Mouse (Mus musculus) embryonic facial prominence, embryonic 12.5 days (tissue): Measurements from ENCODE around the gene Vapb. TPM values are rescaled to one million over a fixed set of nuclear protein-coding genes. Genes with fewer than 3 reads are reported as not detected.

Source experiments
- ATAC-seq: fragments of 200-750 bp; cut with Nextera tagmentation; 2 replicates; pipeline ENCODE4 v1.8.0; 2017; ENCODE audit not compliant: insufficient number of reproducible peaks, insufficient read depth, low FRiP score, low TSS enrichment
- H3K27ac ChIP-seq: fragments of 300-500 bp; sonication (generic); 2 replicates; pipeline ENCODE4 v1.5.1; 2016; ENCODE audit warnings: mild to moderate bottlenecking
- H3K27me3 ChIP-seq: fragments of 300-500 bp; sonication (generic); 2 replicates; pipeline ENCODE4 v1.6.1; 2016; ENCODE audit warnings: mild to moderate bottlenecking, moderate library complexity
- H3K36me3 ChIP-seq: fragments of 300-500 bp; sonication (generic); 2 replicates; pipeline ENCODE4 v1.6.1; 2016; ENCODE audit warnings: mild to moderate bottlenecking
- H3K4me1 ChIP-seq: fragments of 300-500 bp; sonication (generic); 2 replicates; pipeline ENCODE4 v1.6.1; 2016
- H3K4me2 ChIP-seq: fragments of 300-500 bp; sonication (generic); replicated peaks from 2 replicates; pipeline ENCODE4 v1.6.1; 2016; ENCODE audit warnings: mild to moderate bottlenecking, moderate library complexity
- H3K4me3 ChIP-seq: fragments of 300-500 bp; sonication (generic); 2 replicates; pipeline ENCODE4 v1.5.1; 2016; ENCODE audit warnings: mild to moderate bottlenecking
- H3K9ac ChIP-seq: fragments of 300-500 bp; sonication (generic); 2 replicates; pipeline ENCODE4 v1.6.1; 2016; ENCODE audit warnings: mild to moderate bottlenecking, moderate library complexity
- H3K9me3 ChIP-seq: fragments of 300-500 bp; sonication (generic); 2 replicates; pipeline ENCODE4 v1.6.1; 2016; ENCODE audit warnings: mild to moderate bottlenecking, moderate library complexity
- WGBS: fragments of 180-500 bp; shearing (Covaris S2); methylation state at CpG from one replicate; pipeline ENCODE4 v1.1.7; 2016; 5-methylcytosine and 5-hydroxymethylcytosine counted together
- polyA plus RNA-seq: library from polyadenylated mRNA; unstranded; fragments of >200 nt; fragmentation: Nextera tagmentation; extraction: Ambion mirVana; gene quantifications from 2 replicates; pipeline ENCODE4 v1.2.1, GENCODE M21; 2016

Vapb gene
- polyA plus RNA-seq, 1 experiment from 2014 or later, result 11.7 TPM

GRCm38 (mm10) chr2:173739107-173739506 lies 1.8 kb downstream of the Vapb start:
- no peak for ATAC-seq
- Histone ChIP-seq H3K9ac (no peak overlapping the region), H3K9me3 (no peaks in the 10 kb centered on the region), H3K4me2 (no peak overlapping the region), H3K4me1 (peaks cover 13% of the 10 kb centered on the region), H3K27ac (no peak overlapping the region), H3K27me3 (no peaks in the 10 kb centered on the region), H3K4me3 (no peak overlapping the region), H3K36me3 (0 out of 2 replicates have a peak, but pooled peaks cover 3% of the 10 kb centered on the region)
- WGBS, result 91% methylated on average over 7 of the region's 7 CpGs

DNA sequence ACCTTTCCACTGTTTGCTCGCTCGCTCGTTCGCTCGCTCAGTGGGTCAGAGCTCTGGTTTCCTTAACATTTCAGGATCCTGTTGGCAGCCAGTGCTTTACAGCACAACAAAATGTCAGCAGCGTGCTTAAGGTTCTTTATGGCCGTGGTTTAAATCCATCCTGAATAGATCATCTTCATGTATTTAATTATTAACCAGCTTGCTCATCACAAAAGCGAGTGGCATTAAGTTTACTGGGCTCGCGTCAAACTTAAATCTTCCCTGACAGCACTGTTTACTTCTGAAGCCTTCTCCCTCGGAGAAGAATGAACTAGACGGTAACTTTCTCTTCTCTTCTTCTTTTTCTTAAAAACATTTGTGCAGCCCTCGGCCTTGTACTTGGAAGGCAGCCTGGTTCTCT lies 4.8 kb downstream of the Vapb start:
- no peak for ATAC-seq
- 87% methylated on average over 13 of the region's 13 CpGs for WGBS
- no peak overlapping the region for H3K9ac ChIP-seq
- no peak overlapping the region for H3K4me2 ChIP-seq
- no peaks in the 10 kb centered on the region for H3K27me3 ChIP-seq
- no peak overlapping the region for H3K27ac ChIP-seq
- no peaks in the 10 kb centered on the region for H3K9me3 ChIP-seq
- 0 out of 2 replicates have a peak, but pooled peaks cover 3% of the 10 kb centered on the region for H3K36me3 ChIP-seq
- no peak overlapping the region for H3K4me3 ChIP-seq
- H3K4me1 ChIP-seq, result peaks cover 13% of the 10 kb centered on the region

GRCm38 (mm10) chr2:173742744-173743143 lies 5.4 kb downstream of the Vapb start:
- ATAC-seq, result no peak
- Histone ChIP-seq H3K9me3 (no peaks in the 10 kb centered on the region), H3K4me3 (no peak overlapping the region), H3K4me1 (peaks cover 13% of the 10 kb centered on the region), H3K27ac (no peak overlapping the region), H3K36me3 (0 out of 2 replicates have a peak, but pooled peaks cover 3% of the 10 kb centered on the region), H3K27me3 (no peaks in the 10 kb centered on the region), H3K4me2 (no peak overlapping the region), H3K9ac (no peak overlapping the region)
- WGBS, result 81% methylated on average over 9 of the region's 9 CpGs

GRCm38 (mm10) chr2:173744070-173744815 lies 6.9 kb downstream of the Vapb start:
- no peak overlapping the region for H3K27ac ChIP-seq
- no peaks in the 10 kb centered on the region for H3K9me3 ChIP-seq
- no peak overlapping the region for H3K4me2 ChIP-seq
- no peak overlapping the region for H3K9ac ChIP-seq
- no peak for ATAC-seq
- 89% methylated on average over 7 of the region's 7 CpGs for WGBS
- H3K4me1 ChIP-seq, result no peaks in the 10 kb centered on the region
- no peak overlapping the region for H3K4me3 ChIP-seq
- H3K27me3 ChIP-seq, result no peaks in the 10 kb centered on the region
- no peaks in the 10 kb centered on the region for H3K36me3 ChIP-seq

- H3K27me3 ChIP-seq, result no peaks in the 10 kb centered on the region
- 90% methylated on average over 2 of the region's 2 CpGs for WGBS
Observed at GRCm38 (mm10) chr2:173748961-173749659, 11.8 kb downstream of the Vapb start.

GRCm38 (mm10) chr2:173755433-173756144 lies 18.3 kb downstream of the Vapb start:
- no peaks in the 10 kb centered on the region for H3K27me3 ChIP-seq
- 67% methylated on average over 8 of the region's 8 CpGs for WGBS
- H3K4me2 ChIP-seq, result no peak overlapping the region
- no peak for ATAC-seq
- H3K36me3 ChIP-seq, result no peaks in the 10 kb centered on the region
- H3K9me3 ChIP-seq, result no peaks in the 10 kb centered on the region
- no peaks in the 10 kb centered on the region; the same call in 1 of the 2 replicates for H3K4me1 ChIP-seq
- no peak overlapping the region for H3K27ac ChIP-seq
- H3K9ac ChIP-seq, result no peak overlapping the region
- H3K4me3 ChIP-seq, result no peak overlapping the region

More at GRCm38 (mm10) chr2:173748961-173749659, 11.8 kb downstream of the Vapb start:
- H3K27ac ChIP-seq, result no peak overlapping the region
- H3K9me3 ChIP-seq, result no peaks in the 10 kb centered on the region
- H3K4me3 ChIP-seq, result no peak overlapping the region
- H3K36me3 ChIP-seq, result no peaks in the 10 kb centered on the region
- ATAC-seq, result 0 out of 2 replicates have a peak, but pooled peaks have one; percentile 56
- H3K4me2 ChIP-seq, result no peak overlapping the region
- H3K4me1 ChIP-seq, result no peaks in the 10 kb centered on the region
- H3K9ac ChIP-seq, result no peak overlapping the region

- Histone ChIP-seq H3K36me3 (no peaks in the 10 kb centered on the region), H3K4me1 (no peaks in the 10 kb centered on the region; the same call in 1 of the 2 replicates), H3K9ac (no peak overlapping the region), H3K9me3 (no peaks in the 10 kb centered on the region), H3K4me3 (no peak overlapping the region), H3K27ac (no peak overlapping the region), H3K27me3 (no peaks in the 10 kb centered on the region), H3K4me2 (no peak overlapping the region)
- WGBS, result 83% methylated on average over 8 of the region's 8 CpGs
- ATAC-seq, result no peak
Observed at GRCm38 (mm10) chr2:173757624-173758155, 20.4 kb downstream of the Vapb start.

DNA sequence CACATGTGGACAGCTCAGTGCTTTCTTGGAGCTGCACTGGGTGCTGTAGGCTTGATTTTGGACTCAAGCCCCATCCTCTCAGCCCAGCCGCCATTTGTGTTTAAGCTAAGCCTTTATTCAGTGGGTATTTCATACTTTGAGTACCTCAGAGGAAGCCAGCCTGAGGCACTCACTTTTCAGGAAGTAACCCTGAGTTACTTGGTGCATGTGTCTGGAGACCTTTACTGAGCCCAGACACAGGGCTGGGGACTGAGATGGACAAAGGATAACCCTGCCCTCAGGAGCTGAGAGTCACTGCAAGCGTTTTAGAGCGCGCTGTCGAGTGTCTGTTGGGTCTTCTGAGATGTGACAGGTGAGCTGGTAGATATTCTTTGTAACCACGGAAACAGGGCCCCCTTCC lies 23.3 kb downstream of the Vapb start:
- H3K4me2 ChIP-seq, result no peak overlapping the region
- H3K9me3 ChIP-seq, result no peaks in the 10 kb centered on the region
- no peak for ATAC-seq
- no peak overlapping the region for H3K27ac ChIP-seq
- no peaks in the 10 kb centered on the region for H3K27me3 ChIP-seq
- 89% methylated on average over 6 of the region's 6 CpGs for WGBS
- H3K9ac ChIP-seq, result no peak overlapping the region
- H3K36me3 ChIP-seq, result peaks cover 15% of the 10 kb centered on the region; the same call in 1 of the 2 replicates
- H3K4me3 ChIP-seq, result no peak overlapping the region
- H3K4me1 ChIP-seq, result peaks cover 4% of the 10 kb centered on the region; the same call in 1 of the 2 replicates

- no peak overlapping the region for H3K9ac ChIP-seq
- H3K27ac ChIP-seq, result no peak overlapping the region
- no peak for ATAC-seq
- H3K36me3 ChIP-seq, result peaks cover 30% of the 10 kb centered on the region
- no peak overlapping the region for H3K4me2 ChIP-seq
- 66% methylated on average over 3 of the region's 3 CpGs for WGBS
- H3K9me3 ChIP-seq, result no peaks in the 10 kb centered on the region
- H3K4me3 ChIP-seq, result no peak overlapping the region
- no peaks in the 10 kb centered on the region for H3K27me3 ChIP-seq
- peaks cover 4% of the 10 kb centered on the region; the same call in 1 of the 2 replicates for H3K4me1 ChIP-seq
Observed at GRCm38 (mm10) chr2:173764629-173765028, 27.3 kb downstream of the Vapb start.

GRCm38 (mm10) chr2:173767959-173768595 lies 30.8 kb downstream of the Vapb start:
- Histone ChIP-seq H3K36me3 (peaks cover 37% of the 10 kb centered on the region), H3K4me2 (no peak overlapping the region), H3K9me3 (no peaks in the 10 kb centered on the region), H3K9ac (no peak overlapping the region), H3K27ac (no peak overlapping the region), H3K27me3 (no peaks in the 10 kb centered on the region), H3K4me3 (no peak overlapping the region), H3K4me1 (peaks cover 11% of the 10 kb centered on the region)
- ATAC-seq, result no peak
- WGBS, result 78% methylated on average over 8 of the region's 8 CpGs

- H3K9ac ChIP-seq, result no peak overlapping the region
- ATAC-seq, result no peak
- peaks cover 11% of the 10 kb centered on the region for H3K4me1 ChIP-seq
- H3K4me3 ChIP-seq, result no peak overlapping the region
- H3K4me2 ChIP-seq, result no peak overlapping the region
- 0 out of 2 replicates have a peak overlapping the region, but pooled peaks have one; percentile 50 for H3K27ac ChIP-seq
- H3K9me3 ChIP-seq, result no peaks in the 10 kb centered on the region
- peaks cover 36% of the 10 kb centered on the region for H3K36me3 ChIP-seq
- WGBS, result 68% methylated on average over 10 of the region's 10 CpGs
- no peaks in the 10 kb centered on the region for H3K27me3 ChIP-seq
Observed at GRCm38 (mm10) chr2:173769183-173769582, 31.9 kb downstream of the Vapb start.
